Mouse (Mus musculus) embryonic facial prominence, embryonic 15.5 days (tissue): ENCODE results near the gene Npb. TPM values are rescaled to one million over a fixed set of nuclear protein-coding genes. Genes with fewer than 3 reads are reported as not detected.

Experiments used
- ATAC-seq: fragments of 200-750 bp; cut with Nextera tagmentation; 2 replicates; pipeline ENCODE4 v1.8.0; 2017; ENCODE audit warnings: low read depth, moderate TSS enrichment; ENCODE audit not compliant: insufficient number of reproducible peaks, low FRiP score, low TSS enrichment
- H3K27ac ChIP-seq: fragments of 300-500 bp; sonication (generic); replicated peaks from 2 replicates; pipeline ENCODE4 v1.5.1; 2015; ENCODE audit warnings: mild to moderate bottlenecking, inconsistent platforms
- H3K27me3 ChIP-seq: fragments of 300-500 bp; sonication (generic); 2 replicates; pipeline ENCODE4 v1.6.1; 2015; ENCODE audit warnings: inconsistent platforms
- H3K36me3 ChIP-seq: fragments of 300-500 bp; sonication (generic); 2 replicates; pipeline ENCODE4 v1.6.1; 2015; ENCODE audit warnings: mild to moderate bottlenecking, inconsistent platforms
- H3K4me1 ChIP-seq: fragments of 300-500 bp; sonication (generic); 2 replicates; pipeline ENCODE4 v1.6.1; 2015; ENCODE audit warnings: inconsistent platforms
- H3K4me2 ChIP-seq: fragments of 300-500 bp; sonication (generic); replicated peaks from 2 replicates; pipeline ENCODE4 v1.6.1; 2015; ENCODE audit warnings: mild to moderate bottlenecking, inconsistent platforms
- H3K4me3 ChIP-seq: fragments of 300-500 bp; sonication (generic); replicated peaks from 2 replicates; pipeline ENCODE4 v1.5.1; 2015; ENCODE audit warnings: mild to moderate bottlenecking, inconsistent platforms
- H3K9ac ChIP-seq: fragments of 300-500 bp; sonication (generic); 2 replicates; pipeline ENCODE4 v1.6.1; 2015; ENCODE audit warnings: inconsistent platforms
- H3K9me3 ChIP-seq: fragments of 300-500 bp; sonication (generic); replicated peaks from 2 replicates; pipeline ENCODE4 v1.6.1; 2016; ENCODE audit warnings: inconsistent platforms
- WGBS: fragments of 180-500 bp; shearing (Covaris S2); methylation state at CpG from one replicate; pipeline ENCODE4 v1.1.7; 2015; 5-methylcytosine and 5-hydroxymethylcytosine counted together
- polyA plus RNA-seq: library from polyadenylated mRNA; unstranded; fragments of >200 nt; fragmentation: Nextera tagmentation; extraction: Ambion mirVana; gene quantifications from 2 replicates; pipeline ENCODE4 v1.2.1, GENCODE M21; 2015

Npb gene
- polyA plus RNA-seq, 1 experiment from 2014 or later: 1.8 TPM

- H3K4me2 ChIP-seq: peak overlapping the region; percentile 68
- peak overlapping the region; percentile 98 for H3K27ac ChIP-seq
- H3K4me1 ChIP-seq: peaks cover 27% of the 10 kb centered on the region
- H3K4me3 ChIP-seq: peak overlapping the region; percentile 97
- ATAC-seq: no peak
- under 1% methylated on average over 23 of the region's 23 CpGs for WGBS
- H3K27me3 ChIP-seq: no peaks in the 10 kb centered on the region
- no peaks in the 10 kb centered on the region for H3K9me3 ChIP-seq
- peak overlapping the region; percentile 90 for H3K9ac ChIP-seq
- H3K36me3 ChIP-seq: peaks cover 43% of the 10 kb centered on the region
Observed at GRCm38 (mm10) chr11:120573585-120574277, 34.5 kb upstream of the Npb start.

DNA sequence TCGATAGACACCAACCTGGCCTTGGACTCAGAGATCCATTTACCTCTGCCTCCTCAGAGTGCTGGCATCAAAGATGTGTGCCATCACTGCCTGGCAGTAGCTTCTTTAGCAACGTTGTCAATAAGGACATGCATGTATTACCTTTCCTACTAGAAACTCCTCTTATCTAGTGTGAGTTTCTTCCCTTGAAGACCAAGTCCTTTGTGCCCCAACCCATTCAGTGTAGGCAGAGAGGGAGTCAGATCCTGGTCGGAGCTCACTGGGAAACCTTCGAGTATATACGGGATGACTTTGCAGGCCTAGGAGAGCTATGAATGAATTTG is 34.0 kb upstream of the Npb start:
- no peaks in the 10 kb centered on the region for H3K9me3 ChIP-seq
- no peaks in the 10 kb centered on the region for H3K27me3 ChIP-seq
- H3K4me1 ChIP-seq: peaks cover 32% of the 10 kb centered on the region
- H3K27ac ChIP-seq: peak overlapping the region; percentile 22; the same call in 1 of the 2 replicates
- H3K9ac ChIP-seq: 0 out of 2 replicates have a peak overlapping the region, but pooled peaks have one; percentile 2
- no peak for ATAC-seq
- H3K4me3 ChIP-seq: peak overlapping the region; percentile 97
- 35% methylated on average over 5 of the region's 5 CpGs for WGBS
- H3K36me3 ChIP-seq: peaks cover 44% of the 10 kb centered on the region
- peak overlapping the region; percentile 68 for H3K4me2 ChIP-seq

DNA sequence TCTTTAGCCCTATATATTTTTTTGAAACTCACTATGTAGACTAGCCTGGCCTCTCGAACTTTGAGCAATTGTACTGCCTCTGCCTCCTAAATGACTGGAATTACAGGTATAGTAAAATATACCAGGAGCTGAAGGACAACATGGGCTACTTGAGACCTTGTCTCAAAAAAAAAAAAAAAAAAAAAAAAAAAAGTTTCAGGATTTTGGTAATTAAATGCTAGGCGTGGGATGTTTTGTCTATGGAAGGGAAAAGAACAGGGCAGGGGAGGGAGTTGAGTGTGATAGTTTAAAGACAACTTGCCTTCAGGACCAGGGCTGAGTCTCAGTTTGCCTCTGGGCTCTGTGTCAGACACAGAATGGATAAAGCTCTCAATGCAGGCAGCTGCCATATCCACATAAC is 33.2 kb upstream of the Npb start:
- Histone ChIP-seq H3K36me3 (peaks cover 44% of the 10 kb centered on the region), H3K4me2 (no peak overlapping the region), H3K27ac (0 out of 2 replicates have a peak overlapping the region, but pooled peaks have one; percentile 22), H3K4me1 (peaks cover 40% of the 10 kb centered on the region), H3K9ac (0 out of 2 replicates have a peak overlapping the region, but pooled peaks have one; percentile 2), H3K27me3 (no peaks in the 10 kb centered on the region), H3K4me3 (no peak overlapping the region), H3K9me3 (no peaks in the 10 kb centered on the region)
- 78% methylated on average over 2 of the region's 2 CpGs for WGBS
- no peak for ATAC-seq

DNA sequence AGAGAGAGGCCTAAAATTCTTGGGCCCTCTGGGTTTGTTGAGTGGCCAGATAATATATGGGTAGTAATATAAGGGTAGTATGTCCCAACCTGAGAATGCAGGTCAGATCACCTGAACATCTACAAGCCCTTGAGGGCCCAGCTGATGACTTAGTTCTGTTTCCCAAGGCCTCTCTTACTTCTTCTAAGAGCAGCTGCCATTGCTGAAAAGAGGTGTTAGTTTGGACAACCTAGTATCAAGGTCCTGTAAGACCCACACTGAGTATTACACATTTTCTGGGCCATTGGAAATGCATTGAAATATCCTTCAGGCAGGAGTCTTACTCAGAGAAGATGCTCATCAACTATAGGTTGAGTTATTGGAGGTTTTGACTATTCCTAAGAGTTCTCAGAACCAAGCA is 32.3 kb upstream of the Npb start:
- Histone ChIP-seq H3K27me3 (no peaks in the 10 kb centered on the region), H3K27ac (no peak overlapping the region), H3K4me2 (no peak overlapping the region), H3K9me3 (no peaks in the 10 kb centered on the region), H3K9ac (no peak overlapping the region), H3K4me1 (peaks cover 40% of the 10 kb centered on the region), H3K4me3 (no peak overlapping the region), H3K36me3 (peaks cover 35% of the 10 kb centered on the region)
- no peak for ATAC-seq

DNA sequence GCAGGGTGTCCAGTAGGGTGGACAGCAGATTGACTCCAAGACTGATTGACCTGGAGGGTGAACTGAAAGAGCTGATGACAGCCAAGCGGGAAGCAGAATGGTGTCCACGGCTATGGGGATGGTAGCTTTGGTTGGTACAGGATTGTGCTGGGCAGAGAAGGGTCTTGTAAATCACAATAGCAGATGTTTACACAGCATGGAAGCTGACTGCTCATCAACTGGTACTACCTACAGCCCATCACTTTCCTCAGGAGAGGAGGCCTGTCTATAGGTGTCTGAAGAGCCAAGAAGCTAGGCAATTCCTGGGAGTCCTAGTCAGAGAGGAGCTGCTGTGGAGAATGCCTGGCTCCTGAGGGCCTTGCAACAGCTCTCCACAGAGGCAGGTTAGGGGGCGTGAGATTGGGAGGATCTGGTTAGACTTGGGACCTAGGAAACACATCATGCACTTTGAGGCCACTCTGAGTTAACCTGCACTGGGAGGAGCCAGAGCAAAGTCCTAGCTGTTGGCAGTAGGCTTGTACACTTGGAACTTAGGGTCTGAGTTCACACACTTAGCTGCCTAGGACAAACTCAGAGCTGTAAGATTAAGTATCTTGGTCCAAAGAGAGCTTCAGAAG is 31.8 kb upstream of the Npb start:
- no peak for ATAC-seq
- H3K9ac ChIP-seq: no peak overlapping the region
- H3K4me2 ChIP-seq: no peak overlapping the region
- H3K4me1 ChIP-seq: peaks cover 35% of the 10 kb centered on the region
- WGBS: 85% methylated on average over 3 of the region's 3 CpGs
- H3K27me3 ChIP-seq: no peaks in the 10 kb centered on the region
- no peaks in the 10 kb centered on the region for H3K9me3 ChIP-seq
- no peak overlapping the region for H3K4me3 ChIP-seq
- peaks cover 30% of the 10 kb centered on the region for H3K36me3 ChIP-seq
- 0 out of 2 replicates have a peak overlapping the region, but pooled peaks have one; percentile 14 for H3K27ac ChIP-seq

DNA sequence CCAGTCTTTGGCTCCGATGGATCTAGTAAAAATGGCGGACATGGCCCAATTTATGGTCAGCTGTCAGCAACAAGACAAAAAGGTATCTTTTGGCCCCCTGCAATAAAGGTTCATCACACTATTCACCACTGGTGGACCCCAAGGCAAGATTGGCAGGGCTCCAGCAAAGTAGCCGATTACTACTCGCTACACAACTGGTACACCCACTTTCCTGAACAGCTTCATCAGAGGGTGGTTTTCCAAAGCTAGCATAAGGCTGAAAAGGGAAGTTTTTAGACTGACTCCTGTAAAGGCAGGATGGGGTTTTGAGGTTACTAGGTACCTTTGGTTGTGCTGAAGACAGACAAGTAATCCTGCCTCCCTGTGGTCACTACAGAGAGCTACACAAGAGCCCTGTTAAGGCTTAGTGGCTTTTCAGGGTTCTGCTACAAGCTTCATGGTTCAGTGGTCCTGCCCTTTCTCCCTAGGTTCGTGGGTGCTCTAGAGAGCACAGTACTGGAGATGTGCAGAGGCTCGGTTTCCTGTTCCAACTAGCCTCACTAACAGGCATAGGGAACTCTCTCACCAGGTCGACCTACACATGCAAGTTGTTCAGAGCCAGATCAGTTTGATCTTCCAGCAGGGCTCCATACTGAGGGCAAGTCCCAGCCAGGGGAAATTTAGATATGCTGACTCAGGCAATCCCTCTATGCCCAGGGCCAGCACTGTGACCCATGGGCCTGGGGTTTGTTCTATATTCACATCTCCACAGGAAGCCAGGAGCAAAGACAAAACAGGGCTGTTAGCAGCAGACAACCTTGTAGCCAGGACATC is 30.9 kb upstream of the Npb start:
- 83% methylated on average over 7 of the region's 7 CpGs for WGBS
- no peak overlapping the region for H3K27ac ChIP-seq
- no peak overlapping the region for H3K4me2 ChIP-seq
- H3K4me3 ChIP-seq: no peak overlapping the region
- no peaks in the 10 kb centered on the region for H3K27me3 ChIP-seq
- no peaks in the 10 kb centered on the region for H3K9me3 ChIP-seq
- H3K4me1 ChIP-seq: peaks cover 37% of the 10 kb centered on the region
- ATAC-seq: no peak
- H3K36me3 ChIP-seq: peaks cover 30% of the 10 kb centered on the region
- no peak overlapping the region for H3K9ac ChIP-seq

DNA sequence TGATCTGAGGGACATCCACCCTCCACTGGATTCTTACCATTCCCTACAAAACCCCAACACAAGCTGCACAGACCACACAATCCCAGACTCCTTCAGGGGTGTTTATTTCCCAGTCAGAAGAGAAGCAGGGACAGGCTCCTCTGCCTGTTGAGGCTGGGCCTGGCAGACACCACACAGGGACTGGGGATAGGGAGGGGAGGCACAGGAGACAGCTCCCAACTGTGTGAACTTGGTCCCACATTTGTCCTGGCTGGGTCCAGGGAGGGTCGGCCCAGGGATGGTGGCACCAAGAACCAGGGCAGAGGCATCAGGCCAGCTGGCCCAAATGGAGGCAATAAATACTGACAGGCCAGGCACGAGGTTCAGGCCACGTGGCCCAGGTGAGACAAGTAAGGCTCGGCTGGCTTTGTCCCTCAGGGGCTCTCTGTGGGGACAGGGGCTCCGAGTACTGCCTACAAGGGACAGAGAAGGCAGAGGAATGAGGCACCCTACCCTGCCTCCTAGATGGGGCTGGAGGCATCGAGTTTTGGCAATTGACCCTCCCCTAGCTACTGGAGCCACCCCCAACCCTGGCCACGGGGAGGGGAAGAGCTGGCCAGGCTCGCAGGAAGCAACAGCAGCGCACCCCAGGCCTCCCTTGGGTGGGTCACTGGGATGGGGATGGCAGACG is 30.1 kb upstream of the Npb start:
- ATAC-seq: no peak
- peaks cover 37% of the 10 kb centered on the region for H3K4me1 ChIP-seq
- no peak overlapping the region for H3K27ac ChIP-seq
- H3K9ac ChIP-seq: no peak overlapping the region
- H3K9me3 ChIP-seq: no peaks in the 10 kb centered on the region
- H3K27me3 ChIP-seq: no peaks in the 10 kb centered on the region
- WGBS: 79% methylated on average over 10 of the region's 10 CpGs
- no peak overlapping the region for H3K4me2 ChIP-seq
- H3K4me3 ChIP-seq: no peak overlapping the region
- H3K36me3 ChIP-seq: peaks cover 30% of the 10 kb centered on the region

DNA sequence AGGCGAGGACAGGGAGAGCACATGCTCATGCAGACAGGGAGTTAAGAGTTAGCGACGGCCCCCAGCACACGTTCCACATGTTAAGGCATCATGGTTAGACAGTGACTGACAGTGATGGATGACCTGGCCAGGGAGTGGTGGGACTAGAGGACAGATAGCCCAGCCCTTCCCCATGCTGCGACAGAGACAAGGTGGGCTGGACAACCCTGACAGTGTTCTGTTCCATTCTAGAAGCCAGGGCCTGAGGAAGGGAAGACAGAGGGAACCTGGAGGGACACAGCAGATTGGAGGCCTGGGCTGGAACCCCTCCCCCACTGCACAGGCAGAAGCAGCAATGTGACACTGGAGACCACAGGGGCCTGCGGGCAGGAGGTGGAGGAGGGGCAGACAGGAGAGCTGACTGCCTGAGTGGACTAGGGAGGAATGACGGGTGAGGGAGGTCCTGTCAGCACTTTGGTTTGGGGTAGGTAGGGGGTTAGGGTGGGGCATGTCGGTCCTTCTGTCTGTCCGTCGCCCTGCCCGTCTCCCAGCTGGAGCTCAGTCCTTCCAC is 29.5 kb upstream of the Npb start:
- H3K4me3 ChIP-seq: no peak overlapping the region
- no peak overlapping the region for H3K4me2 ChIP-seq
- H3K4me1 ChIP-seq: peaks cover 37% of the 10 kb centered on the region
- no peak overlapping the region for H3K27ac ChIP-seq
- peaks cover 31% of the 10 kb centered on the region for H3K36me3 ChIP-seq
- H3K9ac ChIP-seq: no peak overlapping the region
- no peaks in the 10 kb centered on the region for H3K27me3 ChIP-seq
- no peak for ATAC-seq
- 70% methylated on average over 11 of the region's 11 CpGs for WGBS
- H3K9me3 ChIP-seq: no peaks in the 10 kb centered on the region

- no peak for ATAC-seq
Observed at GRCm38 (mm10) chr11:120579316-120580107, 28.8 kb upstream of the Npb start.

GRCm38 (mm10) chr11:120580190-120580589 is 28.1 kb upstream of the Npb start:
- Histone ChIP-seq H3K9ac (peak overlapping the region; percentile 75), H3K4me2 (peak overlapping the region; percentile 88), H3K4me1 (peaks cover 29% of the 10 kb centered on the region), H3K27ac (peak overlapping the region; percentile 95), H3K9me3 (no peaks in the 10 kb centered on the region), H3K4me3 (peak overlapping the region; percentile 84), H3K27me3 (no peaks in the 10 kb centered on the region), H3K36me3 (peaks cover 38% of the 10 kb centered on the region)
- WGBS: 51% methylated on average over 7 of the region's 7 CpGs
- no peak for ATAC-seq

More at GRCm38 (mm10) chr11:120579316-120580107, 28.8 kb upstream of the Npb start:
- H3K27ac ChIP-seq: peak overlapping the region; percentile 95
- 0 out of 2 replicates have a peak overlapping the region, but pooled peaks have one; percentile 75 for H3K9ac ChIP-seq
- no peaks in the 10 kb centered on the region for H3K9me3 ChIP-seq
- H3K36me3 ChIP-seq: peaks cover 34% of the 10 kb centered on the region
- peak overlapping the region; percentile 88 for H3K4me2 ChIP-seq
- no peaks in the 10 kb centered on the region for H3K27me3 ChIP-seq
- peaks cover 32% of the 10 kb centered on the region for H3K4me1 ChIP-seq
- H3K4me3 ChIP-seq: peak overlapping the region; percentile 84
- WGBS: 53% methylated on average over 15 of the region's 15 CpGs
